Mouse (Mus musculus): ENCODE results near the gene Zfp553. TPM values are rescaled to one million over a fixed set of nuclear protein-coding genes. Genes with fewer than 3 reads are reported as not detected.

The Zfp553 gene
- polyA plus RNA-seq, 1 experiment from 2014 or later: 58.8 TPM

GRCm38 (mm10) chr7:127213485-127213884 is 19.4 kb upstream of the Zfp553 start:
- Histone ChIP-seq H3K36me3 (no peaks in the 10 kb centered on the region), H3K9me3 (no peaks in the 10 kb centered on the region), H3K27me3 (peaks cover 20% of the 10 kb centered on the region), H3K9ac (no peak overlapping the region), H3K27ac (no peak overlapping the region), H3K4me1 (replicated peaks) (peaks cover 17% of the 10 kb centered on the region), H3K4me3 (no peak overlapping the region), H3K4me2 (no peak overlapping the region)
- no peak for ATAC-seq (ENCODE audit: low FRiP score)
- 36% methylated on average over 7 of the region's 7 CpGs for WGBS

GRCm38 (mm10) chr7:127213930-127214329 is 18.9 kb upstream of the Zfp553 start:
- Histone ChIP-seq H3K4me2 (no peak overlapping the region), H3K27me3 (peaks cover 20% of the 10 kb centered on the region), H3K27ac (no peak overlapping the region), H3K36me3 (no peaks in the 10 kb centered on the region), H3K9ac (no peak overlapping the region), H3K9me3 (no peaks in the 10 kb centered on the region), H3K4me1 (replicated peaks) (peaks cover 17% of the 10 kb centered on the region), H3K4me3 (no peak overlapping the region)
- ATAC-seq (ENCODE audit: low FRiP score): no peak
- 55% methylated on average over 12 of the region's 12 CpGs for WGBS

GRCm38 (mm10) chr7:127214521-127214920 is 18.3 kb upstream of the Zfp553 start:
- no peaks in the 10 kb centered on the region for H3K9me3 ChIP-seq
- no peak for ATAC-seq (ENCODE audit: low FRiP score)
- H3K4me1 ChIP-seq (replicated peaks): peaks cover 13% of the 10 kb centered on the region
- peaks cover 20% of the 10 kb centered on the region for H3K27me3 ChIP-seq
- peak overlapping the region; percentile 25; the same call in 1 of the 2 replicates for H3K4me3 ChIP-seq
- H3K4me2 ChIP-seq: peak overlapping the region; percentile 44
- H3K27ac ChIP-seq: no peak overlapping the region
- H3K36me3 ChIP-seq: no peaks in the 10 kb centered on the region
- H3K9ac ChIP-seq: peak overlapping the region; percentile 43
- 35% methylated on average over 21 of the region's 21 CpGs for WGBS

- Histone ChIP-seq H3K4me2 (peak overlapping the region; percentile 44), H3K4me1 (replicated peaks) (peaks cover 8% of the 10 kb centered on the region; the same call in 1 of the 2 replicates), H3K27ac (no peak overlapping the region), H3K9me3 (no peaks in the 10 kb centered on the region), H3K36me3 (no peaks in the 10 kb centered on the region), H3K9ac (peak overlapping the region; percentile 43), H3K27me3 (peaks cover 20% of the 10 kb centered on the region), H3K4me3 (peak overlapping the region; percentile 25)
- no peak for ATAC-seq (ENCODE audit: low FRiP score)
- 28% methylated on average over 33 of the region's 33 CpGs for WGBS
These were observed 17.6 kb upstream of the Zfp553 start for GRCm38 (mm10) chr7:127214981-127215871.

- Histone ChIP-seq H3K4me3 (no peak overlapping the region), H3K4me1 (replicated peaks) (peaks cover 8% of the 10 kb centered on the region; the same call in 1 of the 2 replicates), H3K27ac (no peak overlapping the region), H3K9me3 (no peaks in the 10 kb centered on the region), H3K4me2 (no peak overlapping the region), H3K36me3 (no peaks in the 10 kb centered on the region), H3K9ac (no peak overlapping the region), H3K27me3 (peaks cover 20% of the 10 kb centered on the region)
- no peak for ATAC-seq (ENCODE audit: low FRiP score)
- 86% methylated on average over 5 of the region's 5 CpGs for WGBS
These were observed 16.6 kb upstream of the Zfp553 start for GRCm38 (mm10) chr7:127216307-127216706.

GRCm38 (mm10) chr7:127217475-127217874 is 15.4 kb upstream of the Zfp553 start:
- Histone ChIP-seq H3K4me2 (no peak overlapping the region), H3K36me3 (no peaks in the 10 kb centered on the region), H3K4me3 (no peak overlapping the region), H3K27ac (no peak overlapping the region), H3K4me1 (replicated peaks) (peaks cover 8% of the 10 kb centered on the region; the same call in 1 of the 2 replicates), H3K27me3 (peaks cover 20% of the 10 kb centered on the region), H3K9me3 (no peaks in the 10 kb centered on the region), H3K9ac (no peak overlapping the region)
- no peak for ATAC-seq (ENCODE audit: low FRiP score)
- 97% methylated on average over 6 of the region's 6 CpGs for WGBS

- Histone ChIP-seq H3K4me3 (no peak overlapping the region), H3K36me3 (no peaks in the 10 kb centered on the region), H3K9me3 (no peaks in the 10 kb centered on the region), H3K4me2 (no peak overlapping the region), H3K9ac (no peak overlapping the region), H3K27ac (no peak overlapping the region), H3K27me3 (peaks cover 16% of the 10 kb centered on the region), H3K4me1 (replicated peaks) (peaks cover 8% of the 10 kb centered on the region; the same call in 1 of the 2 replicates)
- ATAC-seq (ENCODE audit: low FRiP score): no peak
- 85% methylated on average over 10 of the region's 10 CpGs for WGBS
These were observed 14.8 kb upstream of the Zfp553 start for GRCm38 (mm10) chr7:127217901-127218642.

- Histone ChIP-seq H3K27ac (no peak overlapping the region), H3K4me2 (no peak overlapping the region), H3K9me3 (no peaks in the 10 kb centered on the region), H3K36me3 (no peaks in the 10 kb centered on the region), H3K9ac (no peak overlapping the region), H3K4me3 (no peak overlapping the region), H3K27me3 (peaks cover 13% of the 10 kb centered on the region), H3K4me1 (replicated peaks) (peaks cover 8% of the 10 kb centered on the region; the same call in 1 of the 2 replicates)
- ATAC-seq (ENCODE audit: low FRiP score): no peak
- 93% methylated on average over 4 of the region's 4 CpGs for WGBS
These were observed 14.2 kb upstream of the Zfp553 start for GRCm38 (mm10) chr7:127218670-127219069.

- no peak overlapping the region for H3K4me2 ChIP-seq
- no peaks in the 10 kb centered on the region for H3K9me3 ChIP-seq
- no peaks in the 10 kb centered on the region for H3K36me3 ChIP-seq
- H3K4me1 ChIP-seq (replicated peaks): no peaks in the 10 kb centered on the region
- H3K27me3 ChIP-seq: no peaks in the 10 kb centered on the region
- H3K9ac ChIP-seq: no peak overlapping the region
- no peak overlapping the region for H3K4me3 ChIP-seq
- 87% methylated on average over 6 of the region's 6 CpGs for WGBS
- ATAC-seq (ENCODE audit: low FRiP score): no peak
- H3K27ac ChIP-seq: no peak overlapping the region
These were observed 12.4 kb upstream of the Zfp553 start for GRCm38 (mm10) chr7:127220440-127220839.

- no peak for ATAC-seq (ENCODE audit: low FRiP score)
- H3K9me3 ChIP-seq: no peaks in the 10 kb centered on the region
- no peaks in the 10 kb centered on the region for H3K27me3 ChIP-seq
- no peak overlapping the region for H3K4me2 ChIP-seq
- no peaks in the 10 kb centered on the region; the same call in 1 of the 2 replicates for H3K4me1 ChIP-seq (replicated peaks)
- no peaks in the 10 kb centered on the region for H3K36me3 ChIP-seq
- WGBS: 94% methylated on average over 3 of the region's 3 CpGs
- H3K9ac ChIP-seq: no peak overlapping the region
- H3K27ac ChIP-seq: no peak overlapping the region
- H3K4me3 ChIP-seq: no peak overlapping the region
These were observed 9.8 kb upstream of the Zfp553 start for GRCm38 (mm10) chr7:127223106-127223505.

GRCm38 (mm10) chr7:127223515-127224478 is 9.1 kb upstream of the Zfp553 start:
- no peaks in the 10 kb centered on the region for H3K36me3 ChIP-seq
- H3K27ac ChIP-seq: no peak overlapping the region
- no peak for ATAC-seq (ENCODE audit: low FRiP score)
- no peak overlapping the region for H3K4me2 ChIP-seq
- H3K4me3 ChIP-seq: no peak overlapping the region
- WGBS: 87% methylated on average over 6 of the region's 6 CpGs
- H3K9me3 ChIP-seq: no peaks in the 10 kb centered on the region
- no peak overlapping the region for H3K9ac ChIP-seq
- H3K4me1 ChIP-seq (replicated peaks): no peaks in the 10 kb centered on the region; the same call in 1 of the 2 replicates
- H3K27me3 ChIP-seq: no peaks in the 10 kb centered on the region

Data from hindbrain, embryonic 13.5 days (tissue).